Mouse (Mus musculus) liver, adult 2 months (tissue): ENCODE measurements around the gene Greb1.

Experiments used
- CTCF ChIP-seq: fragments of 200-500 bp; IDR thresholded peaks from 2 replicates; pipeline ENCODE4 v1.5.1; 2011; ENCODE audit warnings: low read depth, low read length, control low read depth
- POLR2A ChIP-seq: fragments of 200-500 bp; IDR thresholded peaks from 2 replicates; pipeline ENCODE4 v1.6.1; 2011; ENCODE audit warnings: low read length, control low read depth; ENCODE audit not compliant: insufficient read depth; ENCODE audit errors: extremely low read depth

GRCm38 (mm10) chr12:16728221-16728620 is 72.5 kb downstream of the Greb1 start:
- TF ChIP-seq CTCF (no peak), POLR2A (no peak)
